Mouse (Mus musculus): ENCODE measurements around the gene Aco2. TPM values are rescaled to one million over a fixed set of nuclear protein-coding genes. Genes with fewer than 3 reads are reported as not detected.
A peak's percentile ranks its signal among the peaks of the same experiment; 100 is the strongest.
"Not testable (repeated sequence)": the region's sequence is repeated elsewhere in the genome, so short reads cannot be mapped to it uniquely, and the experiment has no call there.

The Aco2 gene
- polyA plus RNA-seq, 1 experiment, result 368 TPM

DNA sequence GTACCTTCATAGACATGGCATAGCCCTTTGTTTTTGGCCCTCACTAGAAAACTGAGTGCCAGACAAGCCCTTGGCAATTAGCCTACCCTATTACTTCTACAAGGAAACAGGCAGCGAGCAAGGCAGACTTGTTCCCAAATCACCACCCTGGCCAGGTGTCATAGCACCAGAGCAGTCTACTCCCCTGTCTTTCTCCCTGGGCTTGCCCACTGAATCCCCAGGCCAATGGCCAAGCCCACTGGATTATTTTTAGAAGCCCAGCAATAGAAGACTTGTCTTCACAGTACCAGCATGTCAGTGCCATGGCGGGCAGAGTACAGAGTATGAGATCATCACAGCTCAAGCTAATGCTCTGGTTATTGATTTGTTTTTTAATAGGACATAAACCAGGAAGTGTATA is 26.6 kb downstream of the Aco2 start:
- no peak overlapping the region for H3ac ChIP-seq (ENCODE audit: control insufficient read depth, insufficient read length, low read depth)
- no peaks in the 10 kb centered on the region for H3K27me3 ChIP-seq (ENCODE audit: control insufficient read depth, insufficient read depth, insufficient read length)
- no peak overlapping the region for H3K4me3 ChIP-seq (ENCODE audit: insufficient read depth, poor library complexity, severe bottlenecking)
- TF ChIP-seq MAX (IDR thresholded peaks at IDR 0.05), result no peak
- TF ChIP-seq MYOD1 (IDR thresholded peaks at IDR 0.05; ENCODE audit: control insufficient read depth, insufficient read length, low read depth), result no peak
- H3K79me2 ChIP-seq (ENCODE audit: control insufficient read depth, insufficient read depth), result no peaks in the 10 kb centered on the region
- H3K79me3 ChIP-seq (ENCODE audit: low read depth), result no peaks in the 10 kb centered on the region
- peaks cover 87% of the 10 kb centered on the region for H3K36me3 ChIP-seq (ENCODE audit: control insufficient read depth, insufficient read depth)

DNA sequence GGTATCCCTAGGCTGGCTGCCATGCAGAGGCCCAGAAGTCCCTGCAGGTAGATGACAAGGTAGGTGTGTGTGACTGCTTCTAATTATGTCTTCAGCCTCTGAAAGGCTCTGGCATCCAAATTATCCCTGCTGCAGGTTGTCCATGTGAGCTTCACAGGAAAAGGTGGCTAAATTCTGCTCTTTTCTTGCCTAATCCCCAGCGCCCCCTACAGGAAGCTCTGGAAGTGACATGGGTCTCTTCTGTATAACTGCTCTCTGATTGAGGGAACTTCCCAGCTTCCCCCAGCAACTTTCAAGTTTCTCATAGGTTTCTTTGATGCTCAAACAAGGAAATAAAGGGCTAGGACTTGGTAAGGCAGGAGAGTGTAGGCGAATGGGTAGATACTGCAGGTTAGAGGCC is 32.8 kb downstream of the Aco2 start:
- Histone ChIP-seq H3K36me3 (ENCODE audit: control insufficient read depth, insufficient read depth) (peaks cover 96% of the 10 kb centered on the region), H3K79me3 (ENCODE audit: low read depth) (no peaks in the 10 kb centered on the region), H3K4me3 (ENCODE audit: insufficient read depth, poor library complexity, severe bottlenecking) (no peak overlapping the region), H3K79me2 (ENCODE audit: control insufficient read depth, insufficient read depth) (no peaks in the 10 kb centered on the region), H3K27me3 (ENCODE audit: control insufficient read depth, insufficient read depth, insufficient read length) (no peaks in the 10 kb centered on the region), H3ac (ENCODE audit: control insufficient read depth, insufficient read length, low read depth) (no peak overlapping the region)
- no peak for TF ChIP-seq FOSL1 (IDR thresholded peaks at IDR 0.05; ENCODE audit: insufficient read depth, low read length, poor library complexity, severe bottlenecking)
- TF ChIP-seq CEBPB (IDR thresholded peaks at IDR 0.05; ENCODE audit: low read depth), result peak; percentile 16
- TF ChIP-seq CTCF (IDR thresholded peaks at IDR 0.05; ENCODE audit: control insufficient read depth, insufficient read depth, insufficient read length), result peak; percentile 35

DNA sequence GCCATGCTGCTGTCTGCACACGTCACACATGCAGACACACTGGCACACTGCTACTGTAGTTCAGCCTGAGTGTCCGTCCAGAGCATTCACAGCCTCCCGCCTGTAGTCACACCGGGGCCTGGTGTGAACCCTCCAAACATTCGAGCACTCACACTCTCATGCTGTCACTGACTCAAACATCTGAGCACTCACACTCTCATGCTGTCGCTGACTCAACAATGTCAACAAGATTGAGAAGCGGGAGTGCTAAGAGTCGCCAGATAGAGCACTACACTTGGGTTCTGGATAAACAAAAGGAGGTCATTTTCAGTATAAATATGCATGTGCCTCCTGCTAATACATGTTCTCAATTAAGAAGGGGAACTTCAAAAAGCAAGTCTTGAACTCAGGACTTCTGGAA is 35.8 kb downstream of the Aco2 start:
- Histone ChIP-seq H3K36me3 (ENCODE audit: control insufficient read depth, insufficient read depth) (peaks cover 97% of the 10 kb centered on the region), H3ac (ENCODE audit: control insufficient read depth, insufficient read length, low read depth) (no peak overlapping the region), H3K4me3 (ENCODE audit: insufficient read depth, poor library complexity, severe bottlenecking) (no peak overlapping the region), H3K79me3 (ENCODE audit: low read depth) (no peaks in the 10 kb centered on the region), H3K27me3 (ENCODE audit: control insufficient read depth, insufficient read depth, insufficient read length) (no peaks in the 10 kb centered on the region), H3K79me2 (ENCODE audit: control insufficient read depth, insufficient read depth) (no peaks in the 10 kb centered on the region)
- TF ChIP-seq MAX (IDR thresholded peaks at IDR 0.05) (no peak), FOSL1 (IDR thresholded peaks at IDR 0.05; ENCODE audit: insufficient read depth, low read length, poor library complexity, severe bottlenecking) (no peak), CTCF (IDR thresholded peaks at IDR 0.05; ENCODE audit: control insufficient read depth, insufficient read depth, insufficient read length) (no peak), CEBPB (IDR thresholded peaks at IDR 0.05; ENCODE audit: low read depth) (no peak)

DNA sequence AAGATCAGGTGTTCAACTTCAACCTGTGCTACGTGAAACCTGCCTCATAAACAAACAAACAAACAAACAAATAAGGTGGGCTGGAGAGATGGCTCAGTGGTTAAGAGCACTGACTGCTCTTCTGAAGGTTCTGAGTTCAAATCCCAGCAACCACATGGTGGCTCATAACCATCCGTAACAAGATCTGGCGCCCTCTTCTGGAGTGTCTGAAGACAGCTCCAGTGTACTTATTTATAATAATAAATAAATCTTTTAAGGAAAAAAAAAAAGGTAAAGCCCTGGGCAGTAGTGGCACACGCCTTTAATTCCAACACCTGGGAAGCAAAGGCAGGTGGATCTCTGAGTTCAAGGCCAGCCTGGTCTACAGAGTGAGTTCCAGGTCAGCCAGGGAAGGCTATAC is 36.7 kb downstream of the Aco2 start:
- H3K79me3 ChIP-seq (ENCODE audit: low read depth); H3ac ChIP-seq (ENCODE audit: control insufficient read depth, insufficient read length, low read depth); H3K79me2 ChIP-seq (ENCODE audit: control insufficient read depth, insufficient read depth); H3K4me3 ChIP-seq (ENCODE audit: insufficient read depth, poor library complexity, severe bottlenecking); H3K27me3 ChIP-seq (ENCODE audit: control insufficient read depth, insufficient read depth, insufficient read length): not testable (repeated sequence)
- H3K36me3 ChIP-seq (ENCODE audit: control insufficient read depth, insufficient read depth), result peaks cover 97% of the 10 kb centered on the region

DNA sequence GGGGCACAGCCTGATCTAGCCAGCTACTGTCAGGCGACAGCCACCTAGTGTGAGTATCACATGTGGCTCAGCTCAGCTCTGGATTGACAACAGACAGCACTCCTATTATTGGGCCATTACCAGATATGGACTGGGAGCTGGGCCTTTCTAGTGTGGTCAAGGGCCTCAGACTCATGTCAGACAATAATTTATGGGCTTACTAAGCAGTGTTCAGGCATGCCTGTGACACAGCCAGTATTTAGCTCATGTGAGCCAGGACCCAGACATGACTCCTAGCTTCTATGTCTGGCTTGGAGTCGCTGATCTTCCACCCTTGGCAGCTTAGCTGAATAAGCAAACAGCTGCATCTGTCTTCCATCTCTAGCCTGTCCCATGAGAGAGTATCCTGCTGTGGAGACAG is 40.4 kb downstream of the Aco2 start:
- H3ac ChIP-seq (ENCODE audit: control insufficient read depth, insufficient read length, low read depth), result no peak overlapping the region
- TF ChIP-seq FOSL1 (IDR thresholded peaks at IDR 0.05; ENCODE audit: insufficient read depth, low read length, poor library complexity, severe bottlenecking), result no peak
- no peak for TF ChIP-seq USF1 (IDR thresholded peaks at IDR 0.05; ENCODE audit: low read depth)
- TF ChIP-seq CEBPB (IDR thresholded peaks at IDR 0.05; ENCODE audit: low read depth), result no peak
- TF ChIP-seq CTCF (IDR thresholded peaks at IDR 0.05; ENCODE audit: control insufficient read depth, insufficient read depth, insufficient read length), result no peak
- TF ChIP-seq MYOD1 (IDR thresholded peaks at IDR 0.05; ENCODE audit: control insufficient read depth, insufficient read length, low read depth), result no peak
- no peak for TF ChIP-seq MAX (IDR thresholded peaks at IDR 0.05)
- TF ChIP-seq MYOG (IDR thresholded peaks at IDR 0.05; ENCODE audit: control insufficient read depth, extremely low read depth, insufficient read length), result no peak
- H3K79me2 ChIP-seq (ENCODE audit: control insufficient read depth, insufficient read depth), result peaks cover 2% of the 10 kb centered on the region
- no peak overlapping the region for H3K4me3 ChIP-seq (ENCODE audit: insufficient read depth, poor library complexity, severe bottlenecking)
- H3K27me3 ChIP-seq (ENCODE audit: control insufficient read depth, insufficient read depth, insufficient read length), result no peaks in the 10 kb centered on the region
- H3K36me3 ChIP-seq (ENCODE audit: control insufficient read depth, insufficient read depth), result peaks cover 98% of the 10 kb centered on the region
- no peaks in the 10 kb centered on the region for H3K79me3 ChIP-seq (ENCODE audit: low read depth)

DNA sequence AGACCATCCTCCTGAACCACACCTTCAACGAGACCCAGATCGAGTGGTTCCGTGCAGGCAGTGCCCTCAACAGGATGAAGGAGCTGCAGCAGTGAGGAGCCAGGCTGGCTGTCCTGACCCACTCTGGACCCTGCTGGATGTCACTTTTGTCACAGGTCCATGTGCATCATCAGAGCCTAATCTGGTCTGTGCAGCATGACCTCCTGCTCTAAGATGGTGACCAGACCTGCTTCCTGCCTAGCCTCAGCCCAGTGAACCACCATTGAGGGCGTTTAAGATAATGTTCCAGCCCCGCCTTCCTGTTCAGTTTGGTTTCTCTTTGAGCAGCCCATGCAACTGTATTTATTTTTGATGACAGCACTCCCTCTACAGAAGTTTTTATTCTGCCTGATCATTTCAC is 42.6 kb downstream of the Aco2 start:
- no peaks in the 10 kb centered on the region for H3K79me3 ChIP-seq (ENCODE audit: low read depth)
- H3K36me3 ChIP-seq (ENCODE audit: control insufficient read depth, insufficient read depth), result peaks cover 85% of the 10 kb centered on the region
- H3ac ChIP-seq (ENCODE audit: control insufficient read depth, insufficient read length, low read depth), result no peak overlapping the region
- H3K4me3 ChIP-seq (ENCODE audit: insufficient read depth, poor library complexity, severe bottlenecking), result no peak overlapping the region
- peaks cover 18% of the 10 kb centered on the region for H3K79me2 ChIP-seq (ENCODE audit: control insufficient read depth, insufficient read depth)
- TF ChIP-seq CTCF (IDR thresholded peaks at IDR 0.05; ENCODE audit: control insufficient read depth, insufficient read depth, insufficient read length) (no peak), USF1 (IDR thresholded peaks at IDR 0.05; ENCODE audit: low read depth) (no peak), MAX (IDR thresholded peaks at IDR 0.05) (no peak), MYOD1 (IDR thresholded peaks at IDR 0.05; ENCODE audit: control insufficient read depth, insufficient read length, low read depth) (no peak), MYOG (IDR thresholded peaks at IDR 0.05; ENCODE audit: control insufficient read depth, extremely low read depth, insufficient read length) (no peak), CEBPB (IDR thresholded peaks at IDR 0.05; ENCODE audit: low read depth) (no peak), FOSL1 (IDR thresholded peaks at IDR 0.05; ENCODE audit: insufficient read depth, low read length, poor library complexity, severe bottlenecking) (no peak)
- H3K27me3 ChIP-seq (ENCODE audit: control insufficient read depth, insufficient read depth, insufficient read length), result no peaks in the 10 kb centered on the region

DNA sequence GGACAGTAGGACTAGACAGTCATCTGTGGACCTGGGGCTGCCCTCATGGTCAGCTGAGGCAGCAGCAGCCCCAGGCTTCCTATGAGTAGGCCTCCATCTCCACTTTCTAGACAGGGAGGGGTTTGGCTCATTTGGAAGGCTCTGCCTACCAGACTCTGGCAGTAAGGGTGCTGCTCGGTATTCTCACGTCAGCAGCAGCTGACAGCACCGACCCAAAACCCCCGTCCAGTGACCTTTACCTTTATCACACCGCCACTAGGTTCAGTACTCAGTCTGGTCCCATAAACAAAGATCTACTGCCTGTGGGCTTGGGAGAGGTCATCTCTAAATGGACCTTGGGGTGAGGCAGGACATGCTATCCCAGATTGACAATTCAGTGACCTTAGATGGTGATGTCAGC is 43.6 kb downstream of the Aco2 start:
- peaks cover 78% of the 10 kb centered on the region for H3K36me3 ChIP-seq (ENCODE audit: control insufficient read depth, insufficient read depth)
- H3K4me3 ChIP-seq (ENCODE audit: insufficient read depth, poor library complexity, severe bottlenecking), result no peak overlapping the region
- no peak overlapping the region for H3ac ChIP-seq (ENCODE audit: control insufficient read depth, insufficient read length, low read depth)
- TF ChIP-seq CTCF (IDR thresholded peaks at IDR 0.05; ENCODE audit: control insufficient read depth, insufficient read depth, insufficient read length), result no peak
- no peak for TF ChIP-seq FOSL1 (IDR thresholded peaks at IDR 0.05; ENCODE audit: insufficient read depth, low read length, poor library complexity, severe bottlenecking)
- no peak for TF ChIP-seq MYOD1 (IDR thresholded peaks at IDR 0.05; ENCODE audit: control insufficient read depth, insufficient read length, low read depth)
- TF ChIP-seq CEBPB (IDR thresholded peaks at IDR 0.05; ENCODE audit: low read depth), result no peak
- no peak for TF ChIP-seq MAX (IDR thresholded peaks at IDR 0.05)
- TF ChIP-seq MYOG (IDR thresholded peaks at IDR 0.05; ENCODE audit: control insufficient read depth, extremely low read depth, insufficient read length), result no peak
- TF ChIP-seq USF1 (IDR thresholded peaks at IDR 0.05; ENCODE audit: low read depth), result no peak
- no peaks in the 10 kb centered on the region for H3K79me3 ChIP-seq (ENCODE audit: low read depth)
- peaks cover 21% of the 10 kb centered on the region for H3K79me2 ChIP-seq (ENCODE audit: control insufficient read depth, insufficient read depth)
- H3K27me3 ChIP-seq (ENCODE audit: control insufficient read depth, insufficient read depth, insufficient read length), result no peaks in the 10 kb centered on the region
